Mouse (Mus musculus): ENCODE results near the gene Nwd1.

GRCm38 (mm10) chr8:72722769-72723650 is 76.5 kb downstream of the Nwd1 start, which contains the start of gene Sin3b:
- TF ChIP-seq EP300 (IDR thresholded peaks at IDR 0.05; ENCODE audit: low read depth): no peak
- TF ChIP-seq CTCF (IDR thresholded peaks at IDR 0.05; ENCODE audit: low read depth): no peak
